Mouse (Mus musculus) embryonic facial prominence, embryonic 15.5 days (tissue): ENCODE measurements around the gene Anapc7. TPM values are rescaled to one million over a fixed set of nuclear protein-coding genes. Genes with fewer than 3 reads are reported as not detected.
A peak's percentile ranks its signal among the peaks of the same experiment; 100 is the strongest.
"Not testable (repeated sequence)": the region's sequence is repeated elsewhere in the genome, so short reads cannot be mapped to it uniquely, and the experiment has no call there.

Experiments used
- ATAC-seq: fragments of 200-750 bp; cut with Nextera tagmentation; 2 replicates; pipeline ENCODE4 v1.8.0; 2017; ENCODE audit warnings: low read depth, moderate TSS enrichment; ENCODE audit not compliant: insufficient number of reproducible peaks, low FRiP score, low TSS enrichment
- H3K27ac ChIP-seq: fragments of 300-500 bp; sonication (generic); replicated peaks from 2 replicates; pipeline ENCODE4 v1.5.1; 2015; ENCODE audit warnings: mild to moderate bottlenecking, inconsistent platforms
- H3K27me3 ChIP-seq: fragments of 300-500 bp; sonication (generic); 2 replicates; pipeline ENCODE4 v1.6.1; 2015; ENCODE audit warnings: inconsistent platforms
- H3K36me3 ChIP-seq: fragments of 300-500 bp; sonication (generic); 2 replicates; pipeline ENCODE4 v1.6.1; 2015; ENCODE audit warnings: mild to moderate bottlenecking, inconsistent platforms
- H3K4me1 ChIP-seq: fragments of 300-500 bp; sonication (generic); 2 replicates; pipeline ENCODE4 v1.6.1; 2015; ENCODE audit warnings: inconsistent platforms
- H3K4me2 ChIP-seq: fragments of 300-500 bp; sonication (generic); replicated peaks from 2 replicates; pipeline ENCODE4 v1.6.1; 2015; ENCODE audit warnings: mild to moderate bottlenecking, inconsistent platforms
- H3K4me3 ChIP-seq: fragments of 300-500 bp; sonication (generic); replicated peaks from 2 replicates; pipeline ENCODE4 v1.5.1; 2015; ENCODE audit warnings: mild to moderate bottlenecking, inconsistent platforms
- H3K9ac ChIP-seq: fragments of 300-500 bp; sonication (generic); 2 replicates; pipeline ENCODE4 v1.6.1; 2015; ENCODE audit warnings: inconsistent platforms
- H3K9me3 ChIP-seq: fragments of 300-500 bp; sonication (generic); replicated peaks from 2 replicates; pipeline ENCODE4 v1.6.1; 2016; ENCODE audit warnings: inconsistent platforms
- WGBS: fragments of 180-500 bp; shearing (Covaris S2); methylation state at CpG from one replicate; pipeline ENCODE4 v1.1.7; 2015; 5-methylcytosine and 5-hydroxymethylcytosine counted together
- polyA plus RNA-seq: library from polyadenylated mRNA; unstranded; fragments of >200 nt; fragmentation: Nextera tagmentation; extraction: Ambion mirVana; gene quantifications from 2 replicates; pipeline ENCODE4 v1.2.1, GENCODE M21; 2015

Gene Anapc7
- polyA plus RNA-seq, 1 experiment from 2014 or later: 42.4 TPM

DNA sequence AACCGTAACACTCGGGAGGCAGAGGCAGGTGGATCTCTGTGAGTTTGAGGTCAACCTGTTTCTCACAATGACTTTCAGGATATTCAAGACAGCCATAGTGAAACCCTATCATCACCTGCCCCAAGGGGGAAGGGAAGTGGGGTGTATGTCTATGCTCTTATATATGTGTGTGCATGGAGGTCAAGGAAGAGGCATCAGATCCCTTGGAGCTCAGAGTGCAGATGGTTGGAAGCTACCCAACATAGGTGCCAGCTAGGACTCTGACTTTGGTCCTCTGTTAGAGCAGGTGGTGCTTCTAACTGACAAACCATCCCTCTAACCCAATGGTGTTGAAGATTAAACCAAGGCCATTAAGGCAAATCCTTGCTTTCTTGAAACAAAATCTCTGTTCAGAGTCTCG is 56.0 kb downstream of the Anapc7 start:
- WGBS: 91% methylated on average over 3 of the region's 3 CpGs
- peaks cover 52% of the 10 kb centered on the region for H3K36me3 ChIP-seq
- no peak overlapping the region for H3K4me2 ChIP-seq
- no peaks in the 10 kb centered on the region for H3K4me1 ChIP-seq
- H3K9me3 ChIP-seq: no peaks in the 10 kb centered on the region
- ATAC-seq: no peak
- no peak overlapping the region for H3K9ac ChIP-seq
- no peaks in the 10 kb centered on the region for H3K27me3 ChIP-seq
- H3K4me3 ChIP-seq: no peak overlapping the region
- H3K27ac ChIP-seq: no peak overlapping the region

DNA sequence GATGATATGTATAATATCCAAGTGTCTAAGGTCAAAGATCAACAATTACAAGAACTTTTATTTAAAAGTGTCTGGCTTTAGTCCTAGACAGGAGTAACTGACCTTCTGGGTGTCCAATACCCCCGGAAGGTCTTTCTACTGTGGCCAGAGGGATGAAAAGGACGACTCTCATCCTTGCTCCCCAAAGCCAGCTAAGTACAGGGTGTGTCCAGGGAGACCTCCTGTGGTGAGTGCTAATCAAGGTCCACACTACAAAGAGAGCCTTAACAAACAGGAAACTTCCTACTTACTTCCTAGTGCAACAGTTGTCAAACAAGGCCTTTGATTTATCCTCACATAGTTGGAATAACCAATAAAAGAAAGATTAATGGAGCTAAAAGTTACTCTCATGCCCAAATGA is 57.6 kb downstream of the Anapc7 start:
- WGBS: 53% methylated on average over 2 of the region's 2 CpGs
- Histone ChIP-seq H3K9me3 (no peaks in the 10 kb centered on the region), H3K27ac (no peak overlapping the region), H3K4me2 (no peak overlapping the region), H3K36me3 (peaks cover 59% of the 10 kb centered on the region), H3K4me1 (no peaks in the 10 kb centered on the region), H3K9ac (no peak overlapping the region), H3K4me3 (no peak overlapping the region), H3K27me3 (no peaks in the 10 kb centered on the region)
- ATAC-seq: no peak

DNA sequence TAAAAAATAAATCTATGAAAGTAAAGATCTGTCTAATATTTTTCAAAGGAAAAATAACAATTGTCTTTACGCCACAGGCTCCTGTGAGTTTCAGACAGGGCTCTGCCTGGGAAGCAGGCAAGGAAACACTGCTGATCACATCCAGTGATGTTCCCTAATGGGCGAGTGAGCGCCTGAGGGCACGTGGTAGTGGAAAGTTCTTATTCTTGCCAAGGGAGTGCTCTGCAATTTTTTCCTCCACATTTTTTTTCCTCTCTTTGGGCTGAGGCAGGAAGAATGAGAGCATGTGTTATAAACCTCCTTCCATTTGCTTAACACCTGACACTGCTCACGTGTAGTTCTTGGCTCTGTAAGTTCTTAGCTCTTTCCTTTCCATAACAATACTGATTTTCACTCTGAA is 60.4 kb downstream of the Anapc7 start:
- WGBS: 65% methylated on average over 5 of the region's 5 CpGs
- Histone ChIP-seq H3K4me2 (no peak overlapping the region), H3K27me3 (no peaks in the 10 kb centered on the region), H3K36me3 (peaks cover 81% of the 10 kb centered on the region), H3K9me3 (no peaks in the 10 kb centered on the region), H3K4me1 (no peaks in the 10 kb centered on the region), H3K4me3 (no peak overlapping the region), H3K27ac (peak overlapping the region; percentile 44; the same call in 1 of the 2 replicates), H3K9ac (no peak overlapping the region)
- ATAC-seq: no peak

DNA sequence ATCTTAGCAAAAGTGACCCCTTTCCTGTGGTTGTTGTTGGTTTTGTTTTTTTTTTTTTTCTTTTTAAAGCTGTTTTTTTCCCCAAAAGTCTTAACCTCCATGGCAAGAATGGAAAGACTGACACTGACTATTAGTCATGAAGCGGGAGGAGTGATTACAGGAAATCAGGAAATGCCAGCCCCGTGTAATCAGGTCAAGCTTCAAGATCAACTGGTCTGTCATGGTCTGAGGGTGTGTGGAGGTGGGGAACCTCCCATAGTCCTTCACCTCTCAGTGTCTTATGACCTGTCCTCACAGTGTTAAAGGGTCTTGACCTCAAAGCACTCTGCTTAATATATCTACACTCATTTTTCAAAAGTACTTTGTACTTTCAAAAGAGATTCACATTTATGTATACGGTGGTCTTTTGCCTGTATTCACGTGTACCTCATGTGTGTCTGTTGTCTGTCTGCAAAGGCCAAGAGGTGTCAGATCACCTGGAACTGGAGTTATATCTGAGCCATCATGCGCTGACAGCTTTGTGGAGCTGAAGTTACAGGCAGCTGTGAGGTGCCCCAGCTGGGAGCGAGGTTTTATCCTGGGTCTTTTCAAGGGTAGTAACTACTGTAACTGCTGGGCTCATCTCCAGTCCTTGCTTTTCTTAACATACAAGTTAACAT is 61.4 kb downstream of the Anapc7 start:
- ATAC-seq: no peak
- no peak overlapping the region for H3K4me3 ChIP-seq
- no peaks in the 10 kb centered on the region for H3K27me3 ChIP-seq
- H3K9ac ChIP-seq: no peak overlapping the region
- no peaks in the 10 kb centered on the region for H3K9me3 ChIP-seq
- H3K27ac ChIP-seq: no peak overlapping the region
- peaks cover 79% of the 10 kb centered on the region for H3K36me3 ChIP-seq
- H3K4me2 ChIP-seq: no peak overlapping the region
- 82% methylated on average over 6 of the region's 6 CpGs for WGBS
- no peaks in the 10 kb centered on the region for H3K4me1 ChIP-seq

DNA sequence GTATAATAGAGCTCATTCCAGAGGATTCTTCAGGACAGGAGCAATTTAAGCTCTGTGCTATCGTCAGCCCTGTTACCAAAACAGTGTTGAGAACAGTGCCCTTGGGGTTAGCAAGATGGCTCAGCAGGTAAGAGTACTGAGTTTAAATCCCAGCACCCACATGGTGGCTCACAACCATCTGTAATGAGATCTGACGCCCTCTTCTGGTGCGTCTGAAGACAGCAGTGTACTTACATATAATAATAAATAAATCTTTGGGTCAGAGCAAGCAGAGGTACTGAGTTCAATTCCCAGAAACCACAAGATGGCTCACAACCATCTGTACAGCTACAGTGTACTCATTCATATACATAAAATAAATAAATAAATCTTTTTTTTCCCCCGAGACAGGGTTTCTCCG is 64.8 kb downstream of the Anapc7 start:
- H3K4me1 ChIP-seq, H3K4me2 ChIP-seq, H3K4me3 ChIP-seq, H3K9me3 ChIP-seq, H3K27me3 ChIP-seq, H3K27ac ChIP-seq, H3K9ac ChIP-seq, ATAC-seq: not testable (repeated sequence)
- WGBS: 78% methylated on average over 5 of the region's 5 CpGs
- peaks cover 85% of the 10 kb centered on the region for H3K36me3 ChIP-seq

DNA sequence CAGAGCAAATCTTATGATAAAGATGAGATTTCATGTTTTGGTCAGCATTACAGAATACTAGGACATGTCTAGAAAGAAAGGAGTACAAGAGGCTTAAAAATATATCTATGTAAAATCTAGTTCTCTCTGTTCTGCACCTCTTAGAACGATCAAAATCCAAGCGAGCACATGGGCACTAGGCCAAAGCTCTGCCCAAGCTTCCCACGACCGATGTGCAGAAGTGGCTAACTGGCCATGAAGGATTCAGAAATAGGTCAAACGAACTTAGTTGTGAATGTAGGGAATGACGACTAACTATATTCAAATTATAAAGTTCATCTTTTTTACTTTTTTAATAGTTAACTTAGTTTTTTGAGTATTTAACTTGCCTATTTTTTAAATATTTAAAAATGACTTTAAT is 66.3 kb downstream of the Anapc7 start:
- Histone ChIP-seq H3K4me3 (no peak overlapping the region), H3K9ac (no peak overlapping the region), H3K27me3 (no peaks in the 10 kb centered on the region), H3K4me1 (no peaks in the 10 kb centered on the region), H3K27ac (no peak overlapping the region), H3K4me2 (no peak overlapping the region), H3K9me3 (no peaks in the 10 kb centered on the region), H3K36me3 (peaks cover 86% of the 10 kb centered on the region)
- 90% methylated on average over 6 of the region's 6 CpGs for WGBS
- ATAC-seq: no peak

DNA sequence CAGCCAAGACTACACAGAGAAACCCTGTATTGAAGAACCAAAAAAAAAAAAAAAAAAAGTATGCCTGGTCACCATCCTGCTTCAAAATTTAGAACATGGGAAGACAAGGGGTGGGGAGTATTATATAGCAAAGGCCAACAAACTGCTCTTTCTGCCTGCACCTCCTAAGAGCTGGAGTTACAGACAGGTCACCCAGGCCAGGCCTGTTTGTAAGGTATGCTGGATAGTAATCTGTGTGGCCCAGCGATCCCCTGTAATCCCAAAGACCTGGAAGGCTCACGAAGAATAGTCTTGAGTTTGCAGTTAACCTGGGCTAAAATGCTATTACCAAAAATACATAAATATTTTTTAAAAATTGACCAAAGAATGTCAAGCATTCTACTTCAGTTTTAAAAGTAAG is 68.7 kb downstream of the Anapc7 start:
- H3K27me3 ChIP-seq: no peaks in the 10 kb centered on the region
- peaks cover 78% of the 10 kb centered on the region for H3K36me3 ChIP-seq
- H3K4me2 ChIP-seq: no peak overlapping the region
- WGBS: 95% methylated on average over 2 of the region's 2 CpGs
- H3K9me3 ChIP-seq: no peaks in the 10 kb centered on the region
- no peaks in the 10 kb centered on the region for H3K4me1 ChIP-seq
- H3K9ac ChIP-seq: no peak overlapping the region
- no peak for ATAC-seq
- H3K27ac ChIP-seq: no peak overlapping the region
- no peak overlapping the region for H3K4me3 ChIP-seq

DNA sequence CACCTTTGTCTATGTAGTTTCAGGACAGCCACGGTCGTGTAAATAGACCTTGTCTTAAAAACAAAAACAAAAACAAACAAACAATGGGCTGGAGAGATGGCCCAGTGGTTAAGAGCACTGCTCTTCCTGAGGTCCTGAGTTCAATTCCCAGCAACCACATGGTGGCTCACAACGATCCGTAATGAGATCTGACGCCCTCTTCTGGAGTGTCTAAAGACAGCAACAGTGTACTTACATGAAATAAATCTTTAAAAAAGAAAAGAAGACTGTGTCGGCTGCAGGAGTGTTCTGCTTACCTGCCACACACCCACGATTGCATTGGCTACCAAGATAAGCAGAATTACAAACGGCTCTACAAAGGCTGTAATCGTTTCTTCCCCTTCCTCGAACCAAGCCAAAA is 69.9 kb downstream of the Anapc7 start:
- Histone ChIP-seq H3K4me1 (no peaks in the 10 kb centered on the region), H3K27ac (no peak overlapping the region), H3K27me3 (no peaks in the 10 kb centered on the region), H3K36me3 (peaks cover 77% of the 10 kb centered on the region), H3K4me2 (no peak overlapping the region), H3K4me3 (no peak overlapping the region), H3K9me3 (no peaks in the 10 kb centered on the region), H3K9ac (no peak overlapping the region)
- no peak for ATAC-seq
- WGBS: 81% methylated on average over 10 of the region's 10 CpGs

DNA sequence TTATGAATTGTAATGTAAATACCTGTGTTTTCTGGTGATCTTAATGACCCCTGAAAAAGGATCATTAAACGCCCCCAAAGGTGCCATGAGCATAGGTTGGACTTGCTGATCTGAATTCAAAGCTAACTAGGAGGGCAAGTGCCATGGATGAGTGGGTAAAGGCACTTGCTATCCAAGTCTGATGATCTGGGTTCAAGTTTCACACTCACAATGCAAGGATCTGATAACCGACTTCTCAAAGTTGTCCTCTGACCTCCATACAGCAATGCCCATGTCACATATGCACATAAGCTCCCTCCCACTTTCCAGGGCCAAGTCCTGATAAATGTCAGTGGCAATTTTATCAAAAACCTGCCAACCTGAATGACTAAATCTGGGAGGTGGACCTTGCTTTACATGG is 71.5 kb downstream of the Anapc7 start:
- peaks cover 71% of the 10 kb centered on the region for H3K36me3 ChIP-seq
- H3K27ac ChIP-seq: no peak overlapping the region
- 89% methylated on average over 2 of the region's 2 CpGs for WGBS

DNA sequence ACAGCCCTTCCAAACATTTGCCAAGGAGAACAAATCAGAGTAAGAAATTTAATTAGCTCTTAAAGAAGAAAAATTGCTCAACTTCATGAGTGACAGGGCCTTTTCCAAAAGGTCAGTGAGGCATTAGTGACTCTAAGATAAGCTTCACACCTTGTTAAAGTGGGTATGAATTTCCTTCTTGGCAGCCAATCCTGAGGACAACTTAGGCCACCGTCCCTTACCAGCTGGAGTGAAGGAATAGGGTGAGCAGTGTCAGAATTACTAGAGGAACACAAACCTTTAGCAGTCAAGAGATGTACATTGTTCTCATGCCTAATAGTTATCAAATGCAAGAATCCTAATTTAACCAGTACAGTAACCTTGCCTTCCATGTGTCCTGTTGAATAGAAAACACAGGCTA is 73.0 kb downstream of the Anapc7 start:
- no peak overlapping the region for H3K9ac ChIP-seq
- no peak overlapping the region for H3K4me3 ChIP-seq
- no peaks in the 10 kb centered on the region for H3K9me3 ChIP-seq
- no peaks in the 10 kb centered on the region for H3K27me3 ChIP-seq
- H3K4me2 ChIP-seq: no peak overlapping the region
- no peak for ATAC-seq
- H3K36me3 ChIP-seq: peaks cover 57% of the 10 kb centered on the region
- no peak overlapping the region for H3K27ac ChIP-seq
- WGBS: 78% methylated on average over 1 of the region's 1 CpGs
- H3K4me1 ChIP-seq: peaks cover 14% of the 10 kb centered on the region

More for the DNA sequence above, 71.5 kb downstream of the Anapc7 start:
- H3K9me3 ChIP-seq: no peaks in the 10 kb centered on the region
- no peak overlapping the region for H3K4me3 ChIP-seq
- no peak for ATAC-seq
- H3K4me1 ChIP-seq: peaks cover 6% of the 10 kb centered on the region; the same call in 1 of the 2 replicates
- no peak overlapping the region for H3K4me2 ChIP-seq
- H3K9ac ChIP-seq: no peak overlapping the region
- no peaks in the 10 kb centered on the region for H3K27me3 ChIP-seq
